Mouse (Mus musculus) CD4-positive helper T cell, adult 2 months (primary cell): Measurements from ENCODE around the gene Ccr4.

Source experiments
- DNase-seq: peaks from one replicate; pipeline ENCODE4 v3.0.0-alpha.2; 2012; ENCODE audit warnings: low read depth, missing footprints, low spot score

Ccr4 gene

DNA sequence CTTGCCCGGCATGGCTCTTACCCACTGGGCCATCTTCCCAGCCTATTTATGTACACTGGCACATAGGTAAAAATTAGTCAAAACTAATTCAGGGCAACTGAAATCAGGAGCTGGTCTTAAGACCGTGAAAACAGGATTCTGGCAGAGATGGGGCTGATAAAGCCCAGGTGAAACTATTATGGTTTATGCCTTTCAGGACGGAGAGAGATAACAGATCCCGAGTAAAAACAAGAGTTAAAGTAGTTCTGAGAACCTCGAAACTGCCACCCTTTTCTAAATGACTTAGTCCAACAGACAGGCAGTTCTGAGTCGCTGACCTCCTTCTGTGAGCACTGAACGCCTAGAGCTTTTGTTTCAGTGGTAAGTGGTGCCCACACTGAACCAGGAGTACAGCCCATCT lies 32.8 kb downstream of the Ccr4 start:
- no peak for DNase-seq

DNA sequence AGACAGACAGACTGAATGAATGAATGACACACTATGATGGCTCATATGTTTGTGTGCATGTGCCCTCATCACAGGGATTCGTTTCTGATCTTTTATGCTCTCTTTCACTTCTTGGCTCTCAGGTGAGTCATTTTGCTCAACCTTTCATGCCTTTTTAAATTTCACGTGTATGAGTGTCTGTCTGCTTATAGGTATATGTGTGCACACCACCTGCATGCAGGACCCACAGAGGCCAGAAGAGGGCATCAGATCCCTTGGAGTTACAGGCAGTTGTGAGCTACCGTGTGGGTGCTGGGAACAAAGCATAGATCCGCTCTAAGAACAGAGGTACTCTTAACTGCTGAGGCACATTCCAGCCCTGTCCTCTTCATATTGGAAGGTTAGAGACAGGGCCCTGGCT lies 36.0 kb downstream of the Ccr4 start:
- DNase-seq, result no peak

DNA sequence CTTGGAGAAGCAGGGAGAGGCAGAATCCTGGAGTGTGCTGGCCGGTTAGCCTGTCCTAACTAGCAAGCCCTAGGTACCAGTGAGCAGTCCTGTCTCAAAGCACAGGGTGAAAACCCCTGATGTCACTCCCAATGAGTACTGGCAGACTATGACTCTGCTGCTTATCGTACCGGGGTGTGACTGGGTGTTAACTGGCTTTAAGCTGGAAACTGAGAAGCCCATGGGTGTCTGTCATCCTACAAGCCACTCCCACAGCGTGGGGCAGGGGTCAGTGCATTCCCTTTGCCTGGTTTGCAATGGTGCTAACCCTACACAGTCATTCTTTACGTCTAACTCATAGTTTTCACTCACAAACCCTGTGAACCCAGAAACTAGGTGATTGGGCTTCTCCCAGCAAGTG lies 36.5 kb downstream of the Ccr4 start:
- DNase-seq, result no peak

DNA sequence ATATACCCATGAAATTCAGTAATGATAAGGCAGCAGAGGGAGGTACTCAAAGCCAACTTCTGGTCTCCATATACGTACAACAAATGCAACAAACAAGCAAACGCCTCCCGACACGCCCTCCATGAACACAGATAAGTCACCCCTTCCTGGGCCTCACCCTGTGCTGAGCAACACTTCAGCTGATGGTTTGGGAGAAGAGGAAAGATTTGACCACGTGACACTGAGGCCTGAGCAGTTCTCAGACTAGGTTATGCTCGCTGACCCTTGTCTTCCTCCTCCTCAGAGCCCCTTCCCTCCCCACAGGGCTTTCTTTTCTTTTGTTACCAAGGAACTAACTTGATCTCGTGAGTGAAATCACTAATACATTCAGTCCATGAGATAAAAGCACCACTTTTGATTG lies 37.8 kb downstream of the Ccr4 start:
- DNase-seq, result peak; percentile 61

DNA sequence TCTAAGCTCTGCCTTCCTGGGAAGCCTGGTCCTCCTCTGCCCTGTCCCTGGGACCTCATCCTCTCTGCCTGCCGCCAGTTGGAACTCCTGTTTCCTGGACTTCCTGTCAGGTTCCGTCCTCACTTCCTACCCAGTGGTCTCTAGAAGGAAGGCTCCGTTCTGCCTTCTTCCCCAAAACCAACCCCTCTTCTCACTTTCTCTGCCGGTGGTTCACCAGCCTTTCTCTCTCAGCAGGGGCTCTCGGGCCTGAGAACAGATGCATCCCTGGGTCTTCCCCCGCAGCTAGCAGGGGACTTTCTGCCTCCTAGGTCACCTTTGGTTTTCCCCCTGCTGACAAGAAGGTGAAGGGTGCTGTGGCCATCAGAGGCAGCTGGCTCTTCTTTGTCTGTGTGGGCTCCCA lies 39.3 kb downstream of the Ccr4 start:
- no peak for DNase-seq

DNA sequence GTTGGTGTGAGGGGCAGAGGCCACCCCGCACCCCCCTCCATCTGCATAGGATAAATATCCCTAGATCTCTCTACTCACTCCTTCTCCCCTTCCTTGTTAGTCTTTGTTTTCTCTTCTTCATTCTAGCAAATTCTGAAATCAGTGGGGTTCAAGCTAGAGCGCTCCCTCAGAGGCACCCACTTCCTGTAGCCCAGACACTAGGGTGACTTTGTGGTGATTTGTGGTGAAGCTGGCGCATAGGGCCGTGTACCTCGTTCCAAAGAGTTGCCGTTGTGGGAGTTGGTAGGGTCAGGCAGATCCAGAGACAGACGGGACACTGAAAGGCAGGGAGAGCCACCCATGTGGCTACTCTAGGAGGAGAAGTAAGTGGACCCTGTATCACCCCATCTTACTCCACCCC lies 42.1 kb downstream of the Ccr4 start:
- peak; percentile 49 for DNase-seq

DNA sequence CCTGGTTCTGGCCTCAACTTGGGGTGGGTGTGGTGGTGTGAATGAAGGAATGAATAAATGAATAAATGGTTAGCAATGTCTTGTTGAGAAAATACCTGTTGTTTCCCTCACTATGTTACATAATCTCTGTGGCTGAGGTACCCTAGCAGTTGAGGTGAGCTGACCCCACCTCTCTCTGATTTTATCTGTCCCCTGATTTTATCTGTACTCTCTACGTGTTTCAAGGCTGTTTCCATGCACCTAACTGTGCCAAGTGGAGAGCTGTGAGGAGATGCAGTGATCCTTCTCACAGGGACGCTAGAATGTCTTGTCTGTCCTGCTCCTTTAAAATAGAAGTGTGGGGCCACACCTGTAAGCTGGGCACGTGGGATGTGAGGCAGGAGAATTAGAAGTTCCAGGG lies 46.3 kb downstream of the Ccr4 start:
- DNase-seq, result peak; percentile 53

DNA sequence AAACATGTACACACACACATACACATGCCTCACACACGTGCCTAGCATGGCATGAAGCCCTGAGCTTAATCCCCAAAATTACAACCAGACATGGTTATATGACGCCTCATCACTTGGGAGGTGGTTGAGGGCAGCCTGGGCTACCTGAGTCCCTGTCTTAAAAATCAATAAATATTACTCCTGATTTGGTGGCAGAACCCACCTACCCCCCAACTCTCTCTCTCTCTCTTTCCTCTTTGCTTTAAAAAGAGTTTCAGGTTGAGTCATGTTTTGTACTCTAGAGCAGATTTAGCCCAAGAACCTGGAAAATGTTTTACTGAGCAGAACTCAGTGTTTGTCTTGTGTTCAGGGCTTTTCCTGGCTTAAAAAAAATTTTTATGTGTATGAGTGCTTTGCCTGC lies 49.3 kb downstream of the Ccr4 start:
- DNase-seq, result peak; percentile 40

DNA sequence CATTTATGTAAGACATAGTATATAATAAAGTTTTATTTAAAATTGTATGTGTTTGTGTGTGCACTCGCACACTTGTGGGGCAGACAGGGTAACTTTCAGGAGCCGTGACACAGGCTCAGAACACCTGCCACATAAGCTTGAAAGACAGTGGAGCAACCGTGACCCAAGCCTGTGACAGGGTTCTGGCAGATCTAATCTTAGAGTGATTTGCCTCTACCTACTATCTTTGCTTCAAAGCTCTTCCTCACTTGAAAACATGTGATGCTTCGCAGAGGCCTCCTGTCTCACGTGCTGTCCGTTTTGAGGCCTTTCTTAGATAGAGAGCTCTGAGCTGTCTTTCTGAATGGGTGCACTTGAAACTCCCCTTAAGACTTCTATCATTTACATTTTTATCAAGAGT lies 52.3 kb downstream of the Ccr4 start:
- peak; percentile 77 for DNase-seq

DNA sequence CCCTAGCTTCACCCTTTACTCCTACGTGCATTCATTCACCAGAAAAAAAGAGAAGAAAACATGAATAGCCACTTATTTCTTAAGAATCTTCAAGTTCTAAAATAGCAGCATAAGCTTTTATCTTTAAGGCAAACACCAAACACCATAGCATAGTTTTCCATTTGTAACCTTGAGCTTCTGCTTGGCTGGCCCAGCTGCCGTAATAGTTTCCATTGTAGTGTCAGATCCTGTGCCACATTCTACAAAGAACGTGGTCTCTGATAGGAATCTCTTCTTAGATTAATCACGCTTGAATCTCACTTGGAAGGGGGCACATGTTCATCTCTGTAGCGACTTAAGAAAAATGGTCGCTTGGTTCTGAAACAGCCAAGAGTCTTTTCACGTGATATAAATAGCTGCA lies 53.1 kb downstream of the Ccr4 start:
- peak; percentile 90 for DNase-seq

DNA sequence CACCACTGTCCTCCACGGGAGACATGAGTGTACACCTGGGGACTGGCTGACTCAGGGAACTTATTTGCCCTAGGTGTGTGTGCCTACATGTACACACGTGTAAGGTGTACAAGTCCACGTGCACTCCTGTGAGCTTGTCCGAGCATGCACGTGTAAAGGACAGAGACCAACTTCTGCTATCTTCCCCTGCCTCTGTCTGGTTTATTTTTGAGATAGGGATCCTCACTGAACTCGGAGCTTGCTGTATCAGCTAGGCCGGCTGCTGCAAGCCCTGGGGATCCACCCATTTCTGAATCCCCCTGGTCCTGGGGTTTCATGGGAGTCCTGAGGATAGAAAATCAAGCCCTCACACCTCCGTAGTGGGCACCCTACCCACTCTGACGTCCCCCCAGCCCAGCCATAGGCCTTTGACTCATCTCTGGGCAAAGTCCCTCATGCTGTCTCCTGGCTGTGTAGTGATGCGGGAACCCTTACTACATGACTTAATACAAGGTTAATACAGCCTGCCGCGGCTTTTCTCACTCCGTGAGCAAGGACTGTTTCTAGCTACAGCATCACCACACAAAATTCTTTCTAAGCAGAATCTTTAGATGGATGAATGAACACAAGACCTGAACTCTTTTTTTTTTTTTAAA lies 55.5 kb downstream of the Ccr4 start:
- DNase-seq, result no peak

DNA sequence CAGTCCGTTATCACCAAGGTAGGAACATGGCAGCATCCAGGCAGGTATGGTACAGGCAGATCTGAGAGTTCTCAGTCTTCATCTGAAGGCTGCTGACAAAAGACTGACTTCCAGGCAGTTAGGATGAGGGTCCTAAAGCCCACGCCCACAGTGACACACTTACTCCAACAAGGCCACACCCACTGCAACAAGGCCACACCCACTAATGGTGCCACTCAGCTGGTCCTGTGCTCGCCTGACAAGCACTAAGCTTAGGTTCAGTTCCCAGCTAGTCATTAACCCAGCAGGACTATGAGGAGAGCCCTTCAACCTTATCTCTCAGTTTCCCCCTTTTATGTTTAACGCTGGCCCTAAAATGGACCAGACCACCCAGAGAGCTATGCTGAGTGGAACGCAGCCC lies 56.0 kb downstream of the Ccr4 start:
- no peak for DNase-seq

DNA sequence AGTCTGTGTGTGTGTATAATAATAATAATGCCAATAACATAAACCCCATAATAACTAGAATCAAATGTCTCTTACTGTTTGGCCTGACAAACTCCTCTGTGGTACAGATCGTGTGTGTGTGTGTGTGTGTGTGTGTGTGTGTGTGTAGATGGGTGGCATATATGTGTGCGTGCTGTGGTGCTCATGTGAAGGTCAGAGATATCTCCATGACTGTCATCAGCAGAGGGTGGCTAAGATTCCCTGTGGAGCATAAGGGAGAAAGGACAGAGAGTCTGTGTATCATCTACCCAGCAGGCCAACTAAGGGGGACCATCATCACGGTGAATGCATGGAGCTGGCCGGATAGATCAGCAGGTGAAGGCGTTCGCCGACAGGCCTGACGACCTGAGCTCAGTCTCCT lies 57.8 kb downstream of the Ccr4 start:
- no peak for DNase-seq

DNA sequence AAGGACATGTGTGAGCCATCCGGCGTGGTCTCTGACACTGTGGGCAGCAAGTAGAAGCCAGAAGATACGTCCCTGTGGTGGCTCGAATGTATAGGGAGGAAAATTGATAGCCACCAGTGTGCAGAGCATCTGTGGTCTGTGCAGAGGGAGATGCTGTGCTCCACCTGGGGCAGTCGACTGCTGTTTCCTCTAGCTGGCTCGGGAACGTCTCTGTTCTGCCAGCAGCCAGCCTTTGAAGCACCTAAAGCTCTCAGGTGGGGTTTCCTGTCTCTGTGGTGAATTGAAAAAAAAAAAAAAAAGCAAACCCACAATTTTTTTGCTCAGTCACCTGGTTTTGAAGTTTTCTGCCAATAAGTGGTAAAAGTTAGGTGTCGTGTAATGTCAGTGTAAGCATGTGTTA lies 61.4 kb downstream of the Ccr4 start:
- DNase-seq, result peak; percentile 90

DNA sequence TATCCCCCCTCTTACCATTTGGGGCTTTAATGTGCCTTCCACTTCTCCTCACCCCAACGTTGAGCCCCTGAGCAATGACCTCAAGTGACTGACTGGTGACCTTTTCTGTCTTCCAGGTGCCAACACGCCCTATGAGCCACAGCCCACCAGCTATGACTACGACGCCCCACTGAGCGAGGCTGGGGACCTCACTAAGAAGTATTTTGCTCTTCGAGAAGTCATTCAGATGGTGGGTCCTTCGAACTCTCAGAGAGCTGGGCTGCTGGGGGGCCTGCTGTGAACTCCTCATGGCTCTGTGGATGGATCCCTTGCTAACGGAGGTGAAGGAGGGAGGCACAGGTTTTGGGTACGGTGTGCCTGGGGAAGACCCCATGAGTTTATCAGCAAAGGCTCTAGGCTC lies 61.8 kb downstream of the Ccr4 start:
- DNase-seq, result peak; percentile 36

DNA sequence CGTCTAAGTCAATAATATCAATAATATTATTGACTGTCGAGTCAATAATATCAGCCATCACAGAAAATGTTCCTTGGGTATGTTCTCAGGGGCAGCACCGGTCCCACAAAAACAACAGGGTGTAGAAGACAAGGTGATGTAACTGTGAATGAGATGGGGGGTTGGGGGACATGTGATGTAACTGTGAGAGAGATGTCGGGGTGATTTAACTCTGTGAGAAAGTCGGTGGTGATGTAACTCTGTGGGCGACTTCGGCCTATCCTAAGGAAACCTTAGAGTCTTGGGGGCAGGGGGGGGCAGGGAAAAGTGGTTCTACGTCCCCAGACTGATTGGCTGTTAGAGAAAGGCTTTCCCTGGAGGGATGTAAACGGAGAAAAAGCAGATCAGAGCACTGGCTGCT lies 62.5 kb downstream of the Ccr4 start:
- peak; percentile 50 for DNase-seq

DNA sequence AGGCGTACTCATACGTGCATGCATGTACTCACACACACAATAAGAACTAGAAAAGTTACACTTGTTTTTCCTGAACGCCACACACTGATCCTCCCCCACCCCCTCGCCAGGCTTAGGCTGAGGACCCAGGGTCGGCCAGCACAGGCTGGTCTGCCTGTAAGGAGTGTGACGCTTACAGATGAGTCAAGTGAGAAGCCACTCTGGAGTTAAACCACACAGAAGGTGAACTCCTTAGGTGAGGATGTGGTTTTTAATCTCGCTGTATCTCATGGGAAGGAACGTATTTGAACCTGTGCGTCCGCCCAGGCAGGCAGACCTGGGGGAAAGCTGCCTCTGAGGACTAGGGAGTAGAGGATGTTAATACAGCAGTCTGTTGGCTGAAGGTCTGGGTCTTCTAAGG lies 64.2 kb downstream of the Ccr4 start:
- DNase-seq, result peak; percentile 89
